18 mouse cellular contexts compared by ENCODE assay signal in genomic region chr11:48426446-48426845, GRCm38 (mm10).
"Had no signal": no experiment of that assay in that cellular context is flagged by ENCODE, and none has a peak within 500 bp of the region (broad histone marks: within the 10 kb centered on the region; RNA-seq: fewer than 3 reads in every experiment).

No protein-coding gene starts in this region.

- DNase-seq: liver, postnatal 0 days; lung, adult 2 months; lung, postnatal 14 days; lung, postnatal 36 days; right cerebral cortex, postnatal 14 days; thymus, adult 18-20 months; thymus, postnatal 14 days; thymus, postnatal 36 days had no signal

- H3K27ac ChIP-seq: liver, embryonic 15.5 days; lung, embryonic 15.5 days; macrophage; midbrain, embryonic 13.5 days; midbrain, embryonic 15.5 days; neural tube, embryonic 13.5 days; stomach, embryonic 15.5 days; stomach, postnatal 0 days had no signal

- H3K9me3 ChIP-seq: liver, embryonic 15.5 days; lung, embryonic 15.5 days; megakaryocyte, embryonic 14.5 days; midbrain, embryonic 13.5 days; midbrain, embryonic 15.5 days; neural tube, embryonic 13.5 days; stomach, embryonic 15.5 days had no signal

- H3K4me1 ChIP-seq: liver, embryonic 15.5 days; megakaryocyte, embryonic 14.5 days; midbrain, embryonic 13.5 days; midbrain, embryonic 15.5 days; neural tube, embryonic 13.5 days; stomach, embryonic 15.5 days had no signal

- H3K9ac ChIP-seq: liver, embryonic 15.5 days; liver, postnatal 0 days; lung, embryonic 15.5 days; midbrain, embryonic 13.5 days; midbrain, embryonic 15.5 days; neural tube, embryonic 13.5 days; stomach, embryonic 15.5 days had no signal

- H3K4me2 ChIP-seq: liver, embryonic 15.5 days; lung, embryonic 15.5 days; midbrain, embryonic 11.5 days; midbrain, embryonic 13.5 days; midbrain, embryonic 15.5 days; neural tube, embryonic 13.5 days; stomach, embryonic 15.5 days had no signal

- H3K36me3 ChIP-seq: liver, embryonic 15.5 days; lung, embryonic 15.5 days; midbrain, embryonic 13.5 days; midbrain, embryonic 15.5 days; neural tube, embryonic 13.5 days; stomach, embryonic 15.5 days had no signal

- H3K4me3 ChIP-seq: liver, embryonic 15.5 days; lung, embryonic 15.5 days; megakaryocyte, embryonic 14.5 days; midbrain, embryonic 13.5 days; midbrain, embryonic 15.5 days; neural tube, embryonic 13.5 days; stomach, embryonic 15.5 days had no signal

- H3K27me3 ChIP-seq: liver, embryonic 15.5 days; lung, embryonic 15.5 days; megakaryocyte, embryonic 14.5 days; midbrain, embryonic 13.5 days; midbrain, embryonic 15.5 days; neural tube, embryonic 13.5 days; stomach, embryonic 15.5 days had no signal

- ATAC-seq: liver, postnatal 0 days; midbrain, embryonic 13.5 days; midbrain, embryonic 15.5 days had no signal
